Mouse (Mus musculus): ENCODE results near the gene Gng3. TPM values are rescaled to one million over a fixed set of nuclear protein-coding genes. Genes with fewer than 3 reads are reported as not detected.

Gng3 gene
- polyA plus RNA-seq, 1 experiment from 2014 or later, result 0.23 TPM

GRCm38 (mm10) chr19:8818801-8819595, 20.0 kb downstream of the Gng3 start, which contains the start of gene Ttc9c:
Gene Ttc9c (minus strand): TSS chr19:8819333.
- Histone ChIP-seq H3K27me3 (ENCODE audit: insufficient read depth, low read length) (no peaks in the 10 kb centered on the region), H3K9ac (replicated peaks) (peak within 1 kb of the TSS; percentile 94), H3K4me1 (ENCODE audit: insufficient read depth) (peaks cover 22% of the 10 kb centered on the region), H3K36me3 (replicated peaks; ENCODE audit: insufficient read depth, low read length) (peaks cover 29% of the 10 kb centered on the region), H3K27ac (ENCODE audit: low read depth) (peak within 1 kb of the TSS; percentile 99), H3K4me3 (ENCODE audit: low read depth, low read length) (peak within 1 kb of the TSS; percentile 98), H3K9me3 (ENCODE audit: low read length) (no peaks in the 10 kb centered on the region), H3K4me2 (ENCODE audit: low read depth, low read length) (peak within 1 kb of the TSS; percentile 87)
- DNase-seq (peak; percentile 95), ATAC-seq (peak; percentile 83)
- WGBS (ENCODE audit: insufficient replicate concordance), result under 1% methylated on average over 33 of the region's 33 CpGs
- TF ChIP-seq CTCF (IDR thresholded peaks at IDR 0.05; ENCODE audit: low read depth), result no peak
- no peak; the same call in 1 of the 2 replicates for TF ChIP-seq EP300 (IDR thresholded peaks at IDR 0.05; ENCODE audit: low read depth)

GRCm38 (mm10) chr19:8818301-8818798, 20.6 kb downstream of the Gng3 start:
- peak overlapping the region; percentile 87 for H3K4me2 ChIP-seq (ENCODE audit: low read depth, low read length)
- peak overlapping the region; percentile 99 for H3K27ac ChIP-seq (ENCODE audit: low read depth)
- H3K9ac ChIP-seq (replicated peaks), result peak overlapping the region; percentile 94
- H3K4me1 ChIP-seq (ENCODE audit: insufficient read depth), result peaks cover 22% of the 10 kb centered on the region
- H3K36me3 ChIP-seq (replicated peaks; ENCODE audit: insufficient read depth, low read length), result peaks cover 29% of the 10 kb centered on the region
- H3K4me3 ChIP-seq (ENCODE audit: low read depth, low read length), result peak overlapping the region; percentile 98
- no peaks in the 10 kb centered on the region for H3K27me3 ChIP-seq (ENCODE audit: insufficient read depth, low read length)
- ATAC-seq, result no peak
- WGBS (ENCODE audit: insufficient replicate concordance), result 15% methylated on average over 14 of the region's 14 CpGs
- no peaks in the 10 kb centered on the region for H3K9me3 ChIP-seq (ENCODE audit: low read length)
- no peak for DNase-seq
- no peak for TF ChIP-seq EP300 (IDR thresholded peaks at IDR 0.05; ENCODE audit: low read depth)
- no peak for TF ChIP-seq CTCF (IDR thresholded peaks at IDR 0.05; ENCODE audit: low read depth)

- TF ChIP-seq EP300 (IDR thresholded peaks at IDR 0.05; ENCODE audit: low read depth) (no peak), CTCF (IDR thresholded peaks at IDR 0.05; ENCODE audit: low read depth) (no peak)
- WGBS (ENCODE audit: insufficient replicate concordance), result 79% methylated on average over 3 of the region's 3 CpGs
- Histone ChIP-seq H3K27me3 (ENCODE audit: insufficient read depth, low read length) (no peaks in the 10 kb centered on the region), H3K9me3 (ENCODE audit: low read length) (no peaks in the 10 kb centered on the region), H3K27ac (ENCODE audit: low read depth) (no peak overlapping the region), H3K4me2 (ENCODE audit: low read depth, low read length) (peak overlapping the region; percentile 33; the same call in 1 of the 2 replicates), H3K9ac (replicated peaks) (no peak overlapping the region), H3K4me3 (ENCODE audit: low read depth, low read length) (no peak overlapping the region), H3K4me1 (ENCODE audit: insufficient read depth) (peaks cover 9% of the 10 kb centered on the region), H3K36me3 (replicated peaks; ENCODE audit: insufficient read depth, low read length) (peaks cover 28% of the 10 kb centered on the region)
- DNase-seq, result no peak
- no peak for ATAC-seq
Observed at GRCm38 (mm10) chr19:8817001-8817400, 22.0 kb downstream of the Gng3 start.

- no peaks in the 10 kb centered on the region for H3K27me3 ChIP-seq (ENCODE audit: insufficient read depth, low read length)
- H3K36me3 ChIP-seq (replicated peaks; ENCODE audit: insufficient read depth, low read length), result peaks cover 36% of the 10 kb centered on the region
- no peak overlapping the region for H3K4me2 ChIP-seq (ENCODE audit: low read depth, low read length)
- no peak overlapping the region for H3K27ac ChIP-seq (ENCODE audit: low read depth)
- TF ChIP-seq EP300 (IDR thresholded peaks at IDR 0.05; ENCODE audit: low read depth), result no peak
- peak; percentile 39 for TF ChIP-seq CTCF (IDR thresholded peaks at IDR 0.05; ENCODE audit: low read depth)
- H3K9me3 ChIP-seq (ENCODE audit: low read length), result no peaks in the 10 kb centered on the region
- no peak overlapping the region for H3K9ac ChIP-seq (replicated peaks)
- DNase-seq, result no peak
- peaks cover 7% of the 10 kb centered on the region for H3K4me1 ChIP-seq (ENCODE audit: insufficient read depth)
- no peak for ATAC-seq
- H3K4me3 ChIP-seq (ENCODE audit: low read depth, low read length), result no peak overlapping the region
- WGBS (ENCODE audit: insufficient replicate concordance), result 81% methylated on average over 11 of the region's 11 CpGs
Observed at GRCm38 (mm10) chr19:8815812-8816211, 23.2 kb downstream of the Gng3 start.

- H3K4me1 ChIP-seq (ENCODE audit: insufficient read depth), result peaks cover 12% of the 10 kb centered on the region
- no peak for DNase-seq
- 86% methylated on average over 5 of the region's 5 CpGs for WGBS (ENCODE audit: insufficient replicate concordance)
- ATAC-seq, result no peak
- no peaks in the 10 kb centered on the region for H3K27me3 ChIP-seq (ENCODE audit: insufficient read depth, low read length)
- H3K4me2 ChIP-seq (ENCODE audit: low read depth, low read length), result no peak overlapping the region
- H3K9ac ChIP-seq (replicated peaks), result no peak overlapping the region
- no peaks in the 10 kb centered on the region for H3K9me3 ChIP-seq (ENCODE audit: low read length)
- H3K27ac ChIP-seq (ENCODE audit: low read depth), result peak overlapping the region; percentile 18; the same call in 1 of the 2 replicates
- no peak overlapping the region for H3K4me3 ChIP-seq (ENCODE audit: low read depth, low read length)
- H3K36me3 ChIP-seq (replicated peaks; ENCODE audit: insufficient read depth, low read length), result peaks cover 32% of the 10 kb centered on the region
- TF ChIP-seq CTCF (IDR thresholded peaks at IDR 0.05; ENCODE audit: low read depth) (no peak), EP300 (IDR thresholded peaks at IDR 0.05; ENCODE audit: low read depth) (no peak)
Observed at GRCm38 (mm10) chr19:8806810-8807209, 32.2 kb downstream of the Gng3 start.

GRCm38 (mm10) chr19:8803879-8804660, 34.9 kb downstream of the Gng3 start:
- ATAC-seq (no peak), DNase-seq (no peak)
- Histone ChIP-seq H3K27me3 (ENCODE audit: insufficient read depth, low read length) (no peaks in the 10 kb centered on the region), H3K4me1 (ENCODE audit: insufficient read depth) (peaks cover 19% of the 10 kb centered on the region), H3K9me3 (ENCODE audit: low read length) (no peaks in the 10 kb centered on the region), H3K36me3 (replicated peaks; ENCODE audit: insufficient read depth, low read length) (peaks cover 12% of the 10 kb centered on the region), H3K27ac (ENCODE audit: low read depth) (no peak overlapping the region), H3K9ac (replicated peaks) (no peak overlapping the region), H3K4me3 (ENCODE audit: low read depth, low read length) (no peak overlapping the region), H3K4me2 (ENCODE audit: low read depth, low read length) (no peak overlapping the region)
- 74% methylated on average over 11 of the region's 11 CpGs for WGBS (ENCODE audit: insufficient replicate concordance)
- TF ChIP-seq EP300 (IDR thresholded peaks at IDR 0.05; ENCODE audit: low read depth) (no peak), CTCF (IDR thresholded peaks at IDR 0.05; ENCODE audit: low read depth) (no peak)

All from liver, postnatal 0 days (tissue).